26 mouse cellular contexts compared by ENCODE assay signal in genomic region chr9:22408344-22408743, GRCm38 (mm10). TPM values are rescaled to one million over a fixed set of nuclear protein-coding genes. Genes with fewer than 3 reads are reported as not detected.
DNase-seq lines count a peak whose midpoint lies in the region; ATAC-seq and TF ChIP-seq lines count a peak whose summit lies in the region.
"Not testable (repeated sequence)": the region's sequence is repeated elsewhere in the genome, so short reads cannot be mapped to it uniquely, and the experiment has no call there.
"Had no signal": no experiment of that assay in that cellular context is flagged by ENCODE, and none has a peak within 500 bp of the region (broad histone marks: within the 10 kb centered on the region; RNA-seq: fewer than 3 reads in every experiment).

No protein-coding gene starts in this region.

- H3K27ac ChIP-seq in gastrocnemius, adult 2 months; lung, postnatal 0 days (ENCODE audit: low read length): not testable (repeated sequence)

- WGBS in lung, postnatal 0 days: 9% methylated on average over 4 of the region's 4 CpGs

- H3K9me3 ChIP-seq in lung, postnatal 0 days (ENCODE audit: low read length): not testable (repeated sequence)

- not testable (repeated sequence) for H3K27me3 ChIP-seq in lung, postnatal 0 days (replicated peaks; ENCODE audit: insufficient read depth, low read length)

- ATAC-seq in lung, postnatal 0 days: not testable (repeated sequence)

- TF ChIP-seq CTCF in brain, embryonic 14.5 days (IDR thresholded peaks at IDR 0.05; ENCODE audit: borderline replicate concordance, extremely low read depth, insufficient read depth, insufficient read length): not testable (repeated sequence)
- peak; percentile 20; the same call in 1 of the 2 replicates for TF ChIP-seq CTCF in gastrocnemius, adult 2 months (IDR thresholded peaks at IDR 0.05)
- TF ChIP-seq CTCF in lung, postnatal 0 days (IDR thresholded peaks at IDR 0.05): peak; percentile 57

- H3K36me3 ChIP-seq in lung, postnatal 0 days (ENCODE audit: insufficient read depth, low read length): not testable (repeated sequence)

- intact Hi-C loops in gastrocnemius, adult 2 months (cut with DNase I): not testable (repeated sequence)

- H3K4me3 ChIP-seq in gastrocnemius, adult 2 months; lung, postnatal 0 days (ENCODE audit: low read depth, low read length): not testable (repeated sequence)

- not testable (repeated sequence) for TF ChIP-seq EP300 in lung, postnatal 0 days (IDR thresholded peaks at IDR 0.05)

- H3K4me2 ChIP-seq in lung, postnatal 0 days (replicated peaks; ENCODE audit: low read depth, low read length): not testable (repeated sequence)

- not testable (repeated sequence) for H3K9ac ChIP-seq in lung, postnatal 0 days (replicated peaks; ENCODE audit: low read depth)

- not testable (repeated sequence) for TF ChIP-seq POLR2A in brain, embryonic 14.5 days (IDR thresholded peaks at IDR 0.05; ENCODE audit: borderline replicate concordance, extremely low read depth, insufficient read depth, insufficient read length, poor library complexity, severe bottlenecking)

- DNase-seq in 416B (ENCODE audit: low read depth): peak; percentile 73
- DNase-seq in NIH3T3 (ENCODE audit: low read depth): peak; percentile 63
- peak; percentile 59 for DNase-seq in brain, embryonic 14.5 days (ENCODE audit: low read depth)
- DNase-seq in gastrocnemius, adult 2 months: not testable (repeated sequence)
- DNase-seq in kidney, adult 9 months: peak; percentile 45
- DNase-seq in layer of hippocampus, adult 9-11 months: peak; percentile 37
- DNase-seq in lung, postnatal 0 days (ENCODE audit: low spot score): peak; percentile 44
- peak; percentile 27 for DNase-seq in retina, postnatal 1 day

- not testable (repeated sequence) for H3K4me1 ChIP-seq in lung, postnatal 0 days (ENCODE audit: insufficient read depth, low read depth, low read length)

RNA-seq across cellular contexts. Expression of gene 9530077C05Rik, which starts 3.0 kb away (rescaled TPM):
- polyA plus RNA-seq in brain, embryonic 14.5 days (2012; rRNA removed): 6.1 and 7.2 TPM in 2 replicates
- total RNA-seq in gastrocnemius, adult 2 months (2021): under 1 TPM; 0.36 to 0.59 TPM
- polyA plus RNA-seq in lung, postnatal 0 days (2015; fragmentation: Nextera tagmentation; extraction: Ambion mirVana): 4.5 and 4.9 TPM in 2 replicates

RNA-seq across cellular contexts. Expression of gene Anln, which starts 19.4 kb away (rescaled TPM):
- 8.0 and 9.1 TPM in 2 replicates for polyA plus RNA-seq in brain, embryonic 14.5 days (2012; rRNA removed)
- under 1 TPM; 0.64 to 0.69 TPM for total RNA-seq in gastrocnemius, adult 2 months (2021)
- polyA plus RNA-seq in lung, postnatal 0 days (2015; fragmentation: Nextera tagmentation; extraction: Ambion mirVana): 2.8 and 4.2 TPM in 2 replicates

RNA-seq across cellular contexts. Expression of gene Gm17545, which starts 45.7 kb away (rescaled TPM):
- polyA plus RNA-seq in brain, embryonic 14.5 days (2012; rRNA removed): not detected in 2 replicates
- total RNA-seq in gastrocnemius, adult 2 months (2021): not detected
- not detected in 2 replicates for polyA plus RNA-seq in lung, postnatal 0 days (2015; fragmentation: Nextera tagmentation; extraction: Ambion mirVana)
- total RNA-seq: adrenal gland, adult 8-10 months; gastrocnemius, postnatal 25 days; heart, adult 18-20 months; heart, postnatal 25 days; layer of hippocampus, postnatal 10 days; left cerebral cortex, adult 8-10 months; left cerebral cortex, postnatal 4 days; megakaryocyte-erythroid progenitor cell, adult 5-6 weeks had no signal
- polyA plus RNA-seq: forebrain, embryonic 10.5 days; forebrain, embryonic 16.5 days; heart, embryonic 13.5 days; hindbrain, embryonic 12.5 days; limb, embryonic 15.5 days; liver, embryonic 16.5 days; midbrain, embryonic 15.5 days; myocyte; neural tube, embryonic 13.5 days; stomach, embryonic 14.5 days had no signal
